Mouse (Mus musculus) ES-CJ7 (cell line): Measurements from ENCODE around the gene Pmepa1.

Experiments used
- DNase-seq: peaks from one replicate; pipeline ENCODE4 v3.0.0; 2011; ENCODE audit warnings: low read depth, low spot score

Pmepa1 gene

GRCm38 (mm10) chr2:173276409-173276808 lies at the start of gene Pmepa1:
Gene Pmepa1, minus strand, starts transcription at chr2:173276533.
- DNase-seq = peak; percentile 73

GRCm38 (mm10) chr2:173321754-173322153 lies 45.4 kb upstream of the Pmepa1 start:
- no peak for DNase-seq

- no peak for DNase-seq
Observed at GRCm38 (mm10) chr2:173321194-173321593, 44.9 kb upstream of the Pmepa1 start.

GRCm38 (mm10) chr2:173314291-173314690 lies 38.0 kb upstream of the Pmepa1 start:
- no peak for DNase-seq

GRCm38 (mm10) chr2:173308486-173308885 lies 32.2 kb upstream of the Pmepa1 start:
- no peak for DNase-seq

GRCm38 (mm10) chr2:173307984-173308383 lies 31.7 kb upstream of the Pmepa1 start:
- no peak for DNase-seq

- no peak for DNase-seq
Observed at GRCm38 (mm10) chr2:173307561-173307960, 31.2 kb upstream of the Pmepa1 start.

GRCm38 (mm10) chr2:173306734-173307525 lies 30.6 kb upstream of the Pmepa1 start:
- no peak for DNase-seq

GRCm38 (mm10) chr2:173305011-173305410 lies 28.7 kb upstream of the Pmepa1 start:
- peak; percentile 74 for DNase-seq

GRCm38 (mm10) chr2:173300663-173301630 lies 24.6 kb upstream of the Pmepa1 start:
- DNase-seq = peak; percentile 57

- DNase-seq = no peak
Observed at GRCm38 (mm10) chr2:173296408-173296807, 20.1 kb upstream of the Pmepa1 start.

- DNase-seq = no peak
Observed at GRCm38 (mm10) chr2:173293042-173293441, 16.7 kb upstream of the Pmepa1 start.

GRCm38 (mm10) chr2:173292551-173292950 lies 16.2 kb upstream of the Pmepa1 start:
- DNase-seq = no peak

GRCm38 (mm10) chr2:173290981-173291380 lies 14.6 kb upstream of the Pmepa1 start:
- peak; percentile 85 for DNase-seq

GRCm38 (mm10) chr2:173289928-173290327 lies 13.6 kb upstream of the Pmepa1 start:
- no peak for DNase-seq

GRCm38 (mm10) chr2:173285816-173286538 lies 9.6 kb upstream of the Pmepa1 start:
- no peak for DNase-seq

- DNase-seq = peak; percentile 84
Observed at GRCm38 (mm10) chr2:173284771-173285170, 8.4 kb upstream of the Pmepa1 start.

- DNase-seq = no peak
Observed at GRCm38 (mm10) chr2:173282191-173282590, 5.9 kb upstream of the Pmepa1 start.

- DNase-seq = peak; percentile 78
Observed at GRCm38 (mm10) chr2:173281021-173281937, 4.9 kb upstream of the Pmepa1 start.

- peak; percentile 86 for DNase-seq
Observed at GRCm38 (mm10) chr2:173278846-173279580, 2.7 kb upstream of the Pmepa1 start.
